Mouse (Mus musculus) C2C12 (cell line): ENCODE results near the gene Prrt1. TPM values are rescaled to one million over a fixed set of nuclear protein-coding genes. Genes with fewer than 3 reads are reported as not detected.

Experiments
- H3K27me3 ChIP-seq: one replicate; pipeline ENCODE4 v1.6.1; 2011; ENCODE audit not compliant: control insufficient read depth, insufficient read depth, insufficient read length
- H3K36me3 ChIP-seq: one replicate; pipeline ENCODE4 v1.6.1; 2011; ENCODE audit not compliant: control insufficient read depth, insufficient read depth
- H3K4me3 ChIP-seq: one replicate; pipeline ENCODE4 v1.5.1; 2011; ENCODE audit warnings: mild to moderate bottlenecking, control low read depth; ENCODE audit not compliant: poor library complexity, insufficient read depth, severe bottlenecking
- H3K79me2 ChIP-seq: one replicate; pipeline ENCODE4 v1.6.1; 2011; ENCODE audit not compliant: control insufficient read depth, insufficient read depth
- H3K79me3 ChIP-seq: one replicate; pipeline ENCODE4 v1.6.1; 2011; ENCODE audit warnings: low read depth, control low read depth
- H3ac ChIP-seq: one replicate; pipeline ENCODE3; 2011; ENCODE audit warnings: low read depth; ENCODE audit not compliant: control insufficient read depth, insufficient read length
- CEBPB ChIP-seq: IDR thresholded peaks from one replicate; pipeline ENCODE4 v1.6.1; 2011; ENCODE audit warnings: low read depth, mild to moderate bottlenecking, control low read depth, moderate library complexity
- CTCF ChIP-seq: IDR thresholded peaks from one replicate; pipeline ENCODE4 v1.5.1; 2011; ENCODE audit not compliant: control insufficient read depth, insufficient read depth, insufficient read length
- FOSL1 ChIP-seq: IDR thresholded peaks from one replicate; pipeline ENCODE4 v1.8.0; 2011; ENCODE audit warnings: mild to moderate bottlenecking, low read length; ENCODE audit not compliant: poor library complexity, insufficient read depth, severe bottlenecking
- MAX ChIP-seq: IDR thresholded peaks from one replicate; pipeline ENCODE4 v1.6.1; 2011; ENCODE audit warnings: mild to moderate bottlenecking, control low read depth
- MYOD1 ChIP-seq: IDR thresholded peaks from one replicate; pipeline ENCODE4 v1.6.1; 2011; ENCODE audit warnings: low read depth; ENCODE audit not compliant: control insufficient read depth, insufficient read length
- MYOG ChIP-seq: IDR thresholded peaks from one replicate; pipeline ENCODE4 v1.6.1; 2011; ENCODE audit not compliant: control insufficient read depth, insufficient read length; ENCODE audit errors: extremely low read depth
- USF1 ChIP-seq: IDR thresholded peaks from one replicate; pipeline ENCODE4 v1.6.1; 2011; ENCODE audit warnings: low read depth, mild to moderate bottlenecking, control low read depth, moderate library complexity
- polyA plus RNA-seq: library from polyadenylated mRNA; unstranded; fragments of >200 nt; fragmentation: generic; extraction: Trizol; gene quantifications from one replicate; pipeline ENCODE4 v1.2.1, GENCODE M21; 2012; ENCODE audit warnings: missing spikeins

The Prrt1 gene
- polyA plus RNA-seq, 1 experiment = not detected

DNA sequence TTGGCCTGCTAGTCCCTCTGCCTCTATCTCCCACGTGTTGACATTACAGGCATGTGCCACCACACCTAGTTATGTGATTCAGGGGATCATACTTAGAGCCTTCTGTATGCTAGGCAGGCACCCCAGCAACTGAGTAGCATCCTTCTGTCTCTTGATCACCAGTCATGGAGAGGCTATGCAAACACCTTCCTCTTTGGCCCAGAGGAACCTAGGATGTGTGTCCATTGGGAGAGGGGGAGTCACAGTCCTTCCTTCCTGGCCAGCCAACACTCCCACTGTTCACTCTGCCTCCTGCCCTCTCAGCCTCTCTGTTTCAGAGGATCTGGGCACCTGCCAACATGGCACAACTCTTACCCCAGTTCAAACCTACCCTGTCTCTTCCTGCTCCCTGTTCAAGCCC is 34.2 kb downstream of the Prrt1 start:
- no peaks in the 10 kb centered on the region for H3K79me2 ChIP-seq
- peaks cover 45% of the 10 kb centered on the region for H3K27me3 ChIP-seq
- H3K79me3 ChIP-seq = no peaks in the 10 kb centered on the region
- TF ChIP-seq MYOD1 = no peak
- no peak for TF ChIP-seq FOSL1
- no peak for TF ChIP-seq CEBPB
- no peak for TF ChIP-seq MAX
- no peak for TF ChIP-seq USF1
- no peak for TF ChIP-seq CTCF
- no peak for TF ChIP-seq MYOG
- H3ac ChIP-seq = no peak overlapping the region
- no peak overlapping the region for H3K4me3 ChIP-seq
- no peaks in the 10 kb centered on the region for H3K36me3 ChIP-seq

DNA sequence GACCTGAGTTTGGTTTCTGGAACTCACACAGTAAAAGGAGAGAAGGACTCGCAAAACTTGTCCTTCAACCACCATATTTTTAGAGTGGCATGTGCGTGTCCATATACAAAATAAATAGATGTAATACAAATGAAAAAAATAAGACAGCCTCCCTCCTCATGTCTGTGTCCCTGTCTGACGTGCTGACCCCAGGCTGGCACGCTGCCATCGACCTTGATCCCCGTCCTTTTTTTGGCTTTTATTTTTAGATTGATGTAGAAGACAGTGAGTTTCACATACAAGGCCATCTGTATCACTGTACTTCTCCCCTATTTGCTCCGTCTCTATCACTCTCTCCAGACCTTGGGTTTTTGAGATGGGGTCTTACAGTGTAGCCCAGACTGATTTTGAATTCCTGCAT is 35.1 kb downstream of the Prrt1 start:
- Histone ChIP-seq H3ac (no peak overlapping the region), H3K79me3 (no peaks in the 10 kb centered on the region), H3K79me2 (no peaks in the 10 kb centered on the region), H3K4me3 (no peak overlapping the region), H3K27me3 (peaks cover 38% of the 10 kb centered on the region), H3K36me3 (no peaks in the 10 kb centered on the region)
- TF ChIP-seq USF1 (no peak), CTCF (no peak), CEBPB (no peak), FOSL1 (no peak), MYOD1 (no peak), MAX (no peak), MYOG (no peak)

DNA sequence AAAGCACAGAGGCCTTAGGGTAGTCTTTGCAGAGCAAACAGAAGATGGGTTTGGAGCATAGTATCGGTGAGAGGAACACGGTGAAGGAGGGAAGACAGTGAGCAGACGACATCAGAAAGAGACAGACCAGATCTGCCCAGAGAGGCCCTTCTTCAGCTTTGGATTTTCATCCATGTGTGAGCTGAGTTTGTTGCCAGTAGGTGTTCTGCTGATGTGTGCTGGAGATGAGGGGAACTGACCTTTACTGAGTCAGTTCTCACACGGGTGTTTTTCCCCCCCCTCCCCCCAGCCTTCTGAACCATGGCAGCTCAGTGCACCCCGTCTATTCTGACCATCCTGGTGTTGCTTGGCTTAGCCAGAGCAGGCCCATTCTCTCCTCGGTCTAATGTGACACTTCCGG is 40.9 kb downstream of the Prrt1 start, which contains the start of gene Tnxb:
TSS of gene Tnxb (plus strand) at position 301 of the 400 bp plus-strand sequence.
- Histone ChIP-seq H3K79me3 (no peaks in the 10 kb centered on the region), H3ac (no peak within 1 kb of the TSS), H3K4me3 (no peak within 1 kb of the TSS), H3K27me3 (peaks cover 56% of the 10 kb centered on the region), H3K36me3 (no peaks in the 10 kb centered on the region), H3K79me2 (no peaks in the 10 kb centered on the region)
- TF ChIP-seq MYOD1 (no peak), FOSL1 (no peak), CTCF (no peak), MAX (no peak), CEBPB (no peak), USF1 (no peak), MYOG (no peak)

DNA sequence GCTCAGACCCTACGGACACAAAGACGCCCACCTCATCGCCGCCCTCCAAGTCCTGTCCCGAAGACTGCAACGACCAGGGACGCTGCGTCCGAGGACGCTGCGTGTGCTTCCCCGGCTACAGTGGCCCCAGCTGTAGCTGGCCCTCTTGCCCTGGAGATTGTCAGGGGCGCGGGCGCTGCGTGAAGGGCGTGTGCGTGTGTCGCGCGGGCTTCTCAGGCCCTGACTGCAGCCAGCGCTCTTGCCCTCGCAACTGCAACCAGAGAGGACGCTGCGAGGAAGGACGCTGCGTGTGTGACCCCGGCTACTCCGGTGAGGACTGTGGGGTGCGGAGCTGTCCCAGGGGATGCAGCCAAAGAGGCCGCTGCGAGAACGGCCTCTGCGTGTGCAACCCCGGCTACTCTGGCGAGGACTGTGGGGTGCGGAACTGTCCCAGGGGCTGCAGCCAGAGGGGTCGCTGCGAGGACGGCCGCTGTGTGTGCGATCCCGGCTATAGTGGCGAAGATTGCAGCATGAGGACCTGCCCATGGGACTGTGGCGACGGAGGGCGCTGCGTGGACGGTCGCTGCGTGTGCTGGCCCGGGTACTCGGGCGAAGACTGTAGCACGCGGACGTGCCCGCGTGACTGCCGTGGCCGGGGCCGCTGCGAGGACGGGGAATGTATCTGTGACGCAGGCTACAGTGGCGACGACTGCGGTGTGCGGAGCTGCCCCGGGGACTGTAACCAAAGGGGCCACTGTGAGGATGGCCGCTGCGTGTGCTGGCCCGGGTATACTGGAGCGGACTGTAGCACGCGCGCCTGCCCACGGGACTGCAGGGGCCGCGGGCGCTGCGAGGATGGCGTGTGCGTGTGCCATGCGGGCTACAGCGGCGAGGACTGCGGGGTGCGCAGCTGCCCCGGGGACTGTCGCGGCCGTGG is 42.1 kb downstream of the Prrt1 start:
- Histone ChIP-seq H3K4me3 (no peak overlapping the region), H3K79me3 (no peaks in the 10 kb centered on the region), H3ac (no peak overlapping the region), H3K27me3 (peaks cover 64% of the 10 kb centered on the region), H3K79me2 (no peaks in the 10 kb centered on the region), H3K36me3 (no peaks in the 10 kb centered on the region)
- TF ChIP-seq USF1 (no peak), MAX (no peak), FOSL1 (no peak)

DNA sequence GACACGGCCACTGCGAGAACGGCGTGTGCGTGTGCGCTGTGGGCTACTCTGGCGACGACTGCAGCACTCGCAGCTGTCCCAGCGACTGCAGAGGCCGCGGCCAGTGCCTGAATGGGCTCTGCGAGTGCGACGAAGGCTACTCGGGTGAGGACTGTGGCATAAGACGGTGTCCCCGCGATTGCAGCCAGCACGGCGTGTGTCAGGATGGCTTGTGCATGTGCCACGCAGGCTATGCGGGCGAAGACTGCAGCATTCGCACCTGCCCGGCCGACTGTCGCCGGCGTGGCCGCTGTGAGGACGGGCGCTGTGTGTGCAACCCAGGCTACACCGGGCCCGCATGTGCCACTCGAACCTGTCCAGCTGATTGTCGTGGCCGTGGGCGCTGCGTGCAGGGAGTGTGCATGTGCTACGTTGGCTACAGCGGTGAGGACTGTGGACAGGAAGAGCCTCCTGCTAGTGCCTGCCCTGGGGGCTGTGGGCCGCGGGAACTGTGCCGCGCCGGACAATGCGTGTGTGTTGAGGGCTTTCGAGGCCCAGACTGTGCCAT is 43.0 kb downstream of the Prrt1 start:
- Histone ChIP-seq H3K79me2 (no peaks in the 10 kb centered on the region), H3ac (no peak overlapping the region), H3K79me3 (no peaks in the 10 kb centered on the region), H3K4me3 (no peak overlapping the region), H3K36me3 (no peaks in the 10 kb centered on the region), H3K27me3 (peaks cover 73% of the 10 kb centered on the region)
- TF ChIP-seq MAX (no peak), FOSL1 (no peak), USF1 (no peak), CTCF (no peak)

DNA sequence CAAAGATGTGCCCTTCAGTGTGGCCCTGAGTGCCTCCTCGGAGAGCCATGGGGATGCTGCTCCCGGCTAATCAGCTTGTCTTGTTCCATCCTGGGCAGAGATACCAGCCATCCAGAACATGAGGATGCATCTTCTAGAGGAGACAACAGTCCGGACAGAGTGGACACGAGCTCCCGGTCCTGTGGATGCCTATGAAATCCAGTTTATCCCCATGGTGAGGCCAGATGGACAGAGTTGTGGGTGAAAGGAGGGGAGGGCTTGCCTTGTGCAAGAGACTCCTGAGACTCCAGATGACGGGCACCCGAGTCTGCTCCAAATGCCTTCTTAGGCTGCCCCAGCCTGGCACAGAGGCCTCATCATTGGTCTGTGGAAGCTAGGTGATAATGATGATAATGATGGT is 43.8 kb downstream of the Prrt1 start:
- Histone ChIP-seq H3K79me2 (no peaks in the 10 kb centered on the region), H3K27me3 (peaks cover 81% of the 10 kb centered on the region), H3K79me3 (no peaks in the 10 kb centered on the region), H3K36me3 (no peaks in the 10 kb centered on the region), H3ac (no peak overlapping the region), H3K4me3 (no peak overlapping the region)
- TF ChIP-seq MAX = no peak
- TF ChIP-seq USF1 = no peak
- TF ChIP-seq FOSL1 = no peak
- TF ChIP-seq CEBPB = no peak
- no peak for TF ChIP-seq MYOG
- TF ChIP-seq CTCF = no peak
- TF ChIP-seq MYOD1 = no peak
